Mouse (Mus musculus): ENCODE data around the gene Scarb2. TPM values are rescaled to one million over a fixed set of nuclear protein-coding genes. Genes with fewer than 3 reads are reported as not detected.

Scarb2 gene
- polyA plus RNA-seq, 1 experiment from 2014 or later: 21.8 TPM

DNA sequence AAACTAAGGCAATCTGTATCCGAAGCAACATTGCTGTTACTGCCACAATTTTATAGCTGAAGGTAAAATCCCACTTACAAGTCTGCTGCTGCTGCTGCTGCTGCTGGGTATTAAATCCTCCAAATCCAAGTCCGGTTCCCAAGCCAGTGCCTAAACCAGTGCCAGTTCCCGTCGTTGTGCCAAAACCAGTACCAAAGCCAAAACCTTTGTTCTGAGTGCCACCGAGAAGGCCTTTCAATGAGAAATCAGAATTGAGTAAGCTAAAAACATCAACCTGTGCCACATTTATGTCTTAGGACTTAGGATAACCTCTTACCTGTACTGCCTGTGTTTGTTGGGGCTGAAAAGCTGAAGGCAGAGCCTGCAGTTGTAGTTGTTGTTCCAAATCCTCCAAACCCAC is 75.9 kb downstream of the Scarb2 start:
- H3K4me2 ChIP-seq (replicated peaks): no peak overlapping the region
- no peak overlapping the region for H3K9ac ChIP-seq (replicated peaks)
- peaks cover 33% of the 10 kb centered on the region for H3K36me3 ChIP-seq
- no peak overlapping the region for H3K27ac ChIP-seq
- H3K9me3 ChIP-seq: no peaks in the 10 kb centered on the region
- H3K27me3 ChIP-seq: no peaks in the 10 kb centered on the region
- ATAC-seq: no peak
- H3K4me1 ChIP-seq (replicated peaks): peaks cover 21% of the 10 kb centered on the region
- H3K4me3 ChIP-seq (replicated peaks): no peak overlapping the region
- 96% methylated on average over 5 of the region's 5 CpGs for WGBS

DNA sequence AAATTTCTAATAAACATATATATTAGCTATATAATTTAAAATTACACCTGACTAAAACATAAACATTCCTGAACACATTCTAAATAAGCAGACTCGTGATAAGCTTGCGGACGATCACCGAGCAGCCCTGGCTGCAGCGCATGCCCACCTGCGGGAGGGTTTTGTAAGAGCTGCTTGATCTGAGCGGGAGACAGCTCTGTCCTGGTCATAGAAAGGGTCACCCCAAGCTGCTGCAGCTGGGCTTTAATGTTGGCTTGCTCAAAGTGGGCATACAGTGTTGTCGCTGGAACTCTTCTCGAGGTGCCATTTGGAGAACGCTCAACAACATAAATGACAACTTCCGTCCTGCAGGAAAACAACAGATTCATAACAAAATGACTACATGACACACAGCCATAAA is 82.5 kb downstream of the Scarb2 start:
- Histone ChIP-seq H3K4me3 (replicated peaks) (no peak overlapping the region), H3K4me2 (replicated peaks) (no peak overlapping the region), H3K9ac (replicated peaks) (no peak overlapping the region), H3K4me1 (replicated peaks) (no peaks in the 10 kb centered on the region), H3K27me3 (no peaks in the 10 kb centered on the region), H3K27ac (no peak overlapping the region), H3K9me3 (no peaks in the 10 kb centered on the region), H3K36me3 (peaks cover 83% of the 10 kb centered on the region)
- ATAC-seq: no peak
- WGBS: 94% methylated on average over 11 of the region's 11 CpGs

DNA sequence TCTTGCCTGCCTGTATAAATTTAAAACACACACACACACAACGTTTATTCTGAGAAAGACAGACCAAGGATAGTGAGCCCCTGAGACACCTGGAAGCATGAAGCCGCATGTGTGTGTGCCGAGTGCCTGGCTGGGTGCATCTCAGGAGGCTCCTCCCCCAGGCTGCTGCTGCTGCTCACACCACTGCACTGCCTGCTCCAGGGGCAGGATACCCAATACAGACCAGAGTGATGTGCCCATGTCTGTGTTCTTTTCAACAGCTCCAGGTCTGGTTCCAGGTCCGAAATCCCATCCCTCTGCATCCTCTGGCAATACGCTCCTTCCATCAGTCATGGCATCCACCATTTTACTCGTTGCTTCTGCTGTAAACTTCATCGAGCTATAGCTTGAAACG is 92.7 kb downstream of the Scarb2 start:
- no peak overlapping the region for H3K4me2 ChIP-seq (replicated peaks)
- no peak overlapping the region for H3K27ac ChIP-seq
- no peaks in the 10 kb centered on the region for H3K4me1 ChIP-seq (replicated peaks)
- peaks cover 42% of the 10 kb centered on the region for H3K36me3 ChIP-seq
- H3K9me3 ChIP-seq: no peaks in the 10 kb centered on the region
- WGBS: 92% methylated on average over 8 of the region's 8 CpGs
- no peak overlapping the region for H3K4me3 ChIP-seq (replicated peaks)
- ATAC-seq: no peak; the same call in 1 of the 2 replicates
- H3K9ac ChIP-seq (replicated peaks): no peak overlapping the region
- no peaks in the 10 kb centered on the region for H3K27me3 ChIP-seq

DNA sequence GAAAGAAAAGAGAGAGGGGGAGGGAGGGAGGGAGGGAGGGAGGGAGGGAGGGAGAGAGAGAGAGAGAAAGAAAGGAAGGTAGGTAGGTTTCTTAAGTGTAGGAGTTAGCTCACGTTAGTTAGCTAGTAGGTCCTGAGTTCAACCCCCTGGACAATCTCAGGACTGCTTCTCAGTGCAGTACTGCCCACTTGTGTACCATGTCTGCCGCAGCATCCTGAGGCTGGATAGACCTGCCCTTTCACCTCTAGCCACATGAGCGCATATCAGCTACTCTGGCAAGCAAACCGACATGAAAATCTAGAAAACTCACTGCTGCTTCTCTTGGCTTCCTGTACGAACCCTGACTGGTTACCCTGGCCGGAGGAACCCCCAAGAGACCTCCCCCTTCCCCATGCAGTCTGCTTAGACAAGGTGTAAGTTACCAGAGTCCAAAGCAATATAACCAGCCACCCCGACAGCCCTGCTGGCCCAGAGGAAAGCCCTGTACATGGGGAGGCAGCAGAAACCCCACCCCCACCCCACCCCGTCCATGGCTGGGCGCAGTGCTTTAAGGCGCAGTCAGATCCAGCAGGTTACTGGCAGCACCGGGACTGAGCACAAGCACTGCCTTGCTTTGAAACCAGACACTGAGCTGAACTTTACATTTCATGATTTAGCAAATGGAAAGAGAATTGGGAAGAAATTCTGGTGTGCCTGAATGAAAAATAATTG is 93.2 kb downstream of the Scarb2 start:
- no peak overlapping the region for H3K27ac ChIP-seq
- no peak overlapping the region for H3K4me3 ChIP-seq (replicated peaks)
- no peaks in the 10 kb centered on the region for H3K9me3 ChIP-seq
- H3K27me3 ChIP-seq: no peaks in the 10 kb centered on the region
- WGBS: 89% methylated on average over 11 of the region's 11 CpGs
- H3K4me1 ChIP-seq (replicated peaks): no peaks in the 10 kb centered on the region
- ATAC-seq: 0 out of 2 replicates have a peak, but pooled peaks have one; percentile 4
- H3K36me3 ChIP-seq: peaks cover 38% of the 10 kb centered on the region
- H3K9ac ChIP-seq (replicated peaks): no peak overlapping the region
- no peak overlapping the region for H3K4me2 ChIP-seq (replicated peaks)

DNA sequence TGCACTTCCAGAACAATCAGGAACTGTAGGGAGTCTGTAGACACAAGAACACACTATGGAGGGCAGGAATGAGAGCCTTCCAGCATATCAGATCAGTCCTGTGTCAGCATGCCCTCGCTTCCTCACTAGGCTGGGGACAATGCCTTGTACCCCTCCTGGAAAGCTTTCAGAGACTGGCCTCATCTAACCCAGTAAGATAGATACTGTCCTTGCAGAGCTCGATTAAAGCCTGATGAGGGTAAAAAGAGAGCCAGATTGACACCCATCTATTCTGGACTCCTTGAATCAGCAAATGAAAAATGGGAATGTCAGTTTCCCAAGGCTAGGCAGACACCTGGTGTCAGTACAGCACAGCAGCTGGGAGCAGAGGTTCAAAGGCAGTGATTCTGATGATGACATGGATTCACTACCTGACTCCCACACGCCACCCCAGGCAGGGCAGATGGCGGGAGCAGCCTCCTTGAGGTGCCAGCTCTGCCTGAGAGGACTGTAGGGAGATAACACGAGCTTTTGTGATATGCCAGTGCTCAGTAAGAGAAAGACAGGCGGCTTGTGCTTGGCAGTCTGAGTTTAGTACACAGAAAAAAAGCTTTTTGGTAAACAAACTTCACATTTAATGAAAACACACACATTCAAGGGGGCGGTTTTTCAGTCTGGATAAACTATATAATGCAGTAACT is 95.0 kb downstream of the Scarb2 start:
- no peaks in the 10 kb centered on the region for H3K4me1 ChIP-seq (replicated peaks)
- ATAC-seq: no peak
- H3K27me3 ChIP-seq: no peaks in the 10 kb centered on the region
- H3K27ac ChIP-seq: no peak overlapping the region
- H3K4me3 ChIP-seq (replicated peaks): no peak overlapping the region
- WGBS: 79% methylated on average over 7 of the region's 7 CpGs
- peaks cover 22% of the 10 kb centered on the region for H3K36me3 ChIP-seq
- no peaks in the 10 kb centered on the region for H3K9me3 ChIP-seq
- H3K4me2 ChIP-seq (replicated peaks): no peak overlapping the region
- H3K9ac ChIP-seq (replicated peaks): no peak overlapping the region

DNA sequence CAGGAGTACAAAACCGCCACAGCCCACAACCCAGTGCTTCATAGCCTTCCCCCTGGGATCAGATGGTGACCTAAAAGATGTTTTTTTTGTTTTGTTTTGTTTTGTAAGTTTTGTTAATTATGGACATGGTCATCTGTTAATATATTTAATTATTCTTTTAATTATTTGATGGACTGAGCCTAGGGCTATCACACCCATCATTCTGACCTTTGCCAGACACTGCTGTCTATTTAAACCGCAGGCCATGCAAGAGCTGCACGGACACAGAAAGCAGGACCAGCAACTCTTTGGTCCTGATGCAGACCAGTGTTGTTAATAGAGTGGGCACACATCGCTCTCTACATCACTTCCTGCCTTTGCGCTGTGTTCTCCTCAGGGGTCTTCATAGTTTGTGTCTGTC is 96.1 kb downstream of the Scarb2 start:
- Histone ChIP-seq H3K27me3 (no peaks in the 10 kb centered on the region), H3K9me3 (no peaks in the 10 kb centered on the region), H3K4me2 (replicated peaks) (no peak overlapping the region), H3K9ac (replicated peaks) (no peak overlapping the region), H3K4me3 (replicated peaks) (no peak overlapping the region), H3K27ac (no peak overlapping the region), H3K4me1 (replicated peaks) (no peaks in the 10 kb centered on the region), H3K36me3 (peaks cover 16% of the 10 kb centered on the region)
- WGBS: 86% methylated on average over 5 of the region's 5 CpGs
- ATAC-seq: no peak

DNA sequence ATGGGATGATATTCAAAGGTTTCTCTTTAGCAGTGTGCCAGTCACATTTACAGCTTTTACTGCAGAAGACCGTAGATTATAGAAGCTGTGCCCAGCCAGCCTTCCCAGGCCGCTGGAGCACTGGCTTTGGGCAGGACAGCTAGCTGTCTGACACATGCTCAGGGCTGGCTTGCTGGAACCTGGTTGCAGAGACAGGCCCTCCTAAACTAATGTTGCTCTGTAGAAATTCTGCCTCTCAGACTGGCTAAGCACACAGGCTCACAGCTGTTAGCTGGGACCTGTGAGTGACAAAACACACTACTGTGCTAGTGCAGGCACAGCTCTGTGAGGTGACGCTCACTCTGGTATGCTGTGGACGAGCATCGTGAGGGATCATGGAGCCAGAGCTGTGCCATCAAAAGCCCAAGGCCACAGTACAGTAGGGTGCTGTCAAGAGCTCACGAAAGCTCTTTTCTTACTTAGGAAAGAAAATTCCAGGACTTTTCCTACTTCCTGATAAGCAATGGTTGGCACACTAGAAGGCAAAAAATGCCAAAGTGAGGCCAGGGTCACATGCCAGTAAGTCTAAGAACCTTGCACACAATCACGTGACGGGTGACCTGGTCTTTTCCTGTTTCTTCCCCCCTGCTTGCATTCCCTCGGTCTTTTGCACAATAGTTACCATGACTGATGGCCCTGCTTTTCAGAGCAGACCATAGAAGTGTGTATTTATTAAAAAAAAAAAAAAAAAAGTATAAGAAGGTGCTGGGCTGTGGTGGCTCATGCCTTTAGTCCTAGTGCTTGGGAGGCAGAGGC is 97.1 kb downstream of the Scarb2 start:
- H3K4me2 ChIP-seq (replicated peaks): no peak overlapping the region
- peaks cover 8% of the 10 kb centered on the region for H3K36me3 ChIP-seq
- H3K9ac ChIP-seq (replicated peaks): no peak overlapping the region
- H3K4me1 ChIP-seq (replicated peaks): peaks cover under 1% of the 10 kb centered on the region; the same call in 1 of the 2 replicates
- no peak overlapping the region for H3K4me3 ChIP-seq (replicated peaks)
- 91% methylated on average over 9 of the region's 9 CpGs for WGBS
- ATAC-seq: no peak
- H3K27ac ChIP-seq: no peak overlapping the region
- no peaks in the 10 kb centered on the region for H3K27me3 ChIP-seq
- H3K9me3 ChIP-seq: no peaks in the 10 kb centered on the region

DNA sequence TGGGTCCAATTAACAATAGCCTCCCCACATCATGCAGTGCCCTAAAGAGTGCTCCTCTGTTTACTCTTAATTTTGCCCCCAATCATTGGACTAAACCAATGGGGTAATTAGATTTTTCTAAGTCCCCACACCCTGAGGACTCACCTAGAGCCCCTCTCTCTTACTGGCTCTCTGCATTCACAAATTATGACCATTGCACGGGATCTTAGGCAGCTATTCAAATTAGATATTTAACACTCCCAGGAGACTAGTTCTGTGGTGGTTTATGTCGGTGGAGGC is 102.3 kb downstream of the Scarb2 start:
- Histone ChIP-seq H3K36me3 (no peaks in the 10 kb centered on the region), H3K4me3 (replicated peaks) (no peak overlapping the region), H3K9me3 (no peaks in the 10 kb centered on the region), H3K4me2 (replicated peaks) (no peak overlapping the region), H3K27me3 (no peaks in the 10 kb centered on the region), H3K9ac (replicated peaks) (no peak overlapping the region), H3K4me1 (replicated peaks) (peaks cover 11% of the 10 kb centered on the region), H3K27ac (no peak overlapping the region)
- no peak for ATAC-seq
- WGBS: 41% methylated on average over 2 of the region's 2 CpGs

DNA sequence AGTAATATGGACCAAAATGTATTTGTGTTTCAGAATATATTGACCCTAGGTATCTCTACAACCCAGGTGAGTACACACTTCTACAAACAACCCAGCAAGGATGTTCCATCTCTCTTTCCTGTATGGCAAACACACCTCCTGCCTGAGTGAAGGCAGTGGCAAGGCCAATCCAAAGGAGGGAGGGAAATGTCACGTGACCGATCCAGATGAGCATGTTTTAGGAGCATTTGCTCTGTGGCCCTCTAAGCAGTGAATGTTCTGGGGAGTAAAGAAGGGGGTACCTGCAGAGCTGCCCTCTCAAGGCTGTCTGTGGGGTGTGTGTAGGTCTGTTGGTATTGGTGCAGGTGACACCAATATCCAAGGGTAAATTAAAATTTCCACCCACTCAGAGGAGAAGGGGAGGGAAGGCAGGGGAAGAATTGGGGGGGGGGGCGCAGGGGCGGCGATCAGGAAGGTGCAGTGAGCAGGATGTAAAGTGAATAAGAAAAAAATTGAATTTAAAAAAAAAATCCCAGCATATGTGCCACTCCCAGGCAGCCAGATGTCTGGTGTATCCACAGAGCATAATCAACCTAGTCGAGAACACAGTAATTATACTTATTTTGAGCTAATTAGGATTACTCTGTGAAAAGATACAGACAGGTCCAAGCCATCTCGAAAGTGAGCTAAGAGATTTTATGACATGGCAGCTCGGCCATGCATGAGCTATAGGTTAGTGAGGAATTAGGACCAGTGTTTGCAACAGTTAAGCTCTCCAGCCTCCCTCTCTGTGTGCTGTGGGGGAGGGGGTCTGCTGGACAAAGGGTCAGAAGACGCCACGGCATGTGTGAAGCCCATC is 102.9 kb downstream of the Scarb2 start:
- H3K9me3 ChIP-seq: no peaks in the 10 kb centered on the region
- no peak overlapping the region for H3K9ac ChIP-seq (replicated peaks)
- no peak overlapping the region for H3K4me3 ChIP-seq (replicated peaks)
- peaks cover 11% of the 10 kb centered on the region for H3K4me1 ChIP-seq (replicated peaks)
- H3K36me3 ChIP-seq: no peaks in the 10 kb centered on the region
- peak; percentile 58; the same call in 1 of the 2 replicates for ATAC-seq
- WGBS: 47% methylated on average over 10 of the region's 10 CpGs
- no peaks in the 10 kb centered on the region for H3K27me3 ChIP-seq
- no peak overlapping the region for H3K4me2 ChIP-seq (replicated peaks)
- H3K27ac ChIP-seq: no peak overlapping the region

DNA sequence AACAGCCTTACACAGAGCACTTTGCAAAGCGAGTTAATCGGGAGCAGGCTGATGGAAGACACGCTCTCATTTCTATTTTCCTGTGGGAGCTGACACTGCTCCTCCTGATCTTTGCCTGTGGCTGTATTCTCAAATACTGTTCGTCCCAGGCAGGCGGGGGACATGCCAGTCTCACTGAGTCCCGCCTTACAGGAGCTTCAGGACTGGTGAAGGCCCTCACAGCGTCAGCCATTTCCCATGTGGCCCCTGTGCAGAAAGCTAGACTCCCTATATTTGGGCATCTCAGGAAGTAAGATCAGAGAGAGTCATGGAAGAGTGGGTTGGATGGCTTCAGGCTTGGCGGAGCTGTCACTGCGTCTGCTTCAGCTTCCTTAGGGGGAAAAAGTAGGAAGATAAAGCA is 103.8 kb downstream of the Scarb2 start:
- 72% methylated on average over 9 of the region's 9 CpGs for WGBS
- Histone ChIP-seq H3K9me3 (no peaks in the 10 kb centered on the region), H3K9ac (replicated peaks) (no peak overlapping the region), H3K4me3 (replicated peaks) (no peak overlapping the region), H3K4me1 (replicated peaks) (peaks cover 11% of the 10 kb centered on the region), H3K4me2 (replicated peaks) (no peak overlapping the region), H3K36me3 (no peaks in the 10 kb centered on the region), H3K27ac (no peak overlapping the region), H3K27me3 (no peaks in the 10 kb centered on the region)
- ATAC-seq: no peak

DNA sequence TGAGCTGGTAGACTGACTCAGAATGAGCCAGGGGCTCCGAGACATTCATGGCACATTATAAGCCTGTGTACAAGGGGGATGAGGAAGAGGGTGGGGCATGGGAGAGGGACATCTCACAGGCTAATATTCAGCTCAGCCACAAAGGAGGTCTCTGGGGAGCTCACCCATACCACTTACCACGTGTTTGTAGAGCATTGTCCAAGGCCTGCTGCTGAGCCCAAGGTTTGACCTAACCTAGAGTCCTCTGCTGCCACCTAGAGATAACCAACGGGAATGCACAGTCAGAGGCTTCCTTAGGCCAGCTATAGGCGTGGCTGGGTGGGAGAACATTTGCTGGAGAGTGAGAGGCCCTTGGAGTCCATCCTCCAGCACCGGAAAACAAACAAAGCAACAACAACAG is 108.5 kb downstream of the Scarb2 start:
- Histone ChIP-seq H3K4me3 (replicated peaks) (no peak overlapping the region), H3K4me2 (replicated peaks) (no peak overlapping the region), H3K9me3 (no peaks in the 10 kb centered on the region), H3K36me3 (no peaks in the 10 kb centered on the region), H3K27me3 (peaks cover 10% of the 10 kb centered on the region), H3K9ac (replicated peaks) (no peak overlapping the region), H3K4me1 (replicated peaks) (no peaks in the 10 kb centered on the region), H3K27ac (no peak overlapping the region)
- peak; percentile 85 for ATAC-seq
- WGBS: 25% methylated on average over 5 of the region's 5 CpGs

DNA sequence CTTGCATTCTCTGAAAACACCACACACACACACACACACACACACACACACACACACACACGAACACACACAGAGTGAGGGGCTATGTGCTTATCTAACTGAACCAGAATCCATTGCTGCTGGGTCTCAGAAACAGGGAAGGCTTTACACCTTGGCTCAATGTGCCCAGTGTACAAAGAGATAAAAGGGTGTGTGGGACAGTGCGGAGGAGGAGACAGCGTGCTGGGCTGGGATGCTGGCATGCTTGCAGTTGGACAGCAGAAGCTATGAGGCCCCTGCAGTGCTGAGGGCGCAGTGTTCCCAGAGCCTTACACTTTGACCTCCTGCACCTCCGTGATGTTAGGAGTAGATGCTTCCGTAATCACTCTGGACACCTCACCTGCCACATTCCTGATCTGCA is 110.2 kb downstream of the Scarb2 start:
- Histone ChIP-seq H3K36me3 (no peaks in the 10 kb centered on the region), H3K27me3 (peaks cover 27% of the 10 kb centered on the region), H3K4me2 (replicated peaks) (no peak overlapping the region), H3K27ac (no peak overlapping the region), H3K9me3 (no peaks in the 10 kb centered on the region), H3K4me3 (replicated peaks) (no peak overlapping the region), H3K4me1 (replicated peaks) (no peaks in the 10 kb centered on the region), H3K9ac (replicated peaks) (no peak overlapping the region)
- ATAC-seq: no peak
- WGBS: 83% methylated on average over 6 of the region's 6 CpGs
